Mouse (Mus musculus) lung, embryonic 14.5 days (tissue): ENCODE data around the gene Cyp27a1. TPM values are rescaled to one million over a fixed set of nuclear protein-coding genes. Genes with fewer than 3 reads are reported as not detected.

ENCODE experiments used
- ATAC-seq: fragments of 200-750 bp; cut with Nextera tagmentation; 2 replicates; pipeline ENCODE4 v1.8.0; 2017; ENCODE audit warnings: mild to moderate bottlenecking, moderate TSS enrichment, moderate library complexity; ENCODE audit not compliant: insufficient read depth
- DNase-seq: peaks from one replicate; pipeline ENCODE4 v3.0.0-alpha.2; 2015
- H3K27ac ChIP-seq: fragments of 300-500 bp; sonication (generic); 2 replicates; pipeline ENCODE4 v1.5.1; 2014; ENCODE audit warnings: low read depth, mild to moderate bottlenecking, moderate library complexity
- H3K27me3 ChIP-seq: fragments of 300-500 bp; sonication (generic); 2 replicates; pipeline ENCODE4 v1.6.1; 2014; ENCODE audit warnings: low read length, control low read depth; ENCODE audit not compliant: insufficient read depth
- H3K36me3 ChIP-seq: fragments of 300-500 bp; sonication (generic); 2 replicates; pipeline ENCODE4 v1.6.1; 2014; ENCODE audit warnings: control low read depth; ENCODE audit not compliant: insufficient read depth
- H3K4me1 ChIP-seq: fragments of 300-500 bp; sonication (generic); 2 replicates; pipeline ENCODE4 v1.6.1; 2014; ENCODE audit warnings: antibody characterized with exemption, control low read depth; ENCODE audit not compliant: insufficient read depth
- H3K4me2 ChIP-seq: fragments of 300-500 bp; sonication (generic); 2 replicates; pipeline ENCODE4 v1.6.1; 2014; ENCODE audit warnings: mild to moderate bottlenecking
- H3K4me3 ChIP-seq: fragments of 300-500 bp; sonication (generic); 2 replicates; pipeline ENCODE4 v1.5.1; 2014; ENCODE audit warnings: low read depth, low read length
- H3K9ac ChIP-seq: fragments of 300-500 bp; sonication (generic); 2 replicates; pipeline ENCODE4 v1.6.1; 2014
- H3K9me3 ChIP-seq: fragments of 300-500 bp; sonication (generic); 2 replicates; pipeline ENCODE4 v1.6.1; 2016; ENCODE audit warnings: low read depth, low read length, control low read depth
- CTCF ChIP-seq: IDR thresholded peaks from 2 replicates; pipeline ENCODE4 v1.5.1; 2016; ENCODE audit warnings: antibody characterized with exemption, low read depth
- WGBS: fragments of 180-500 bp; shearing (Covaris S2); extraction: QIAGEN DNeasy Blood & Tissue Kit; methylation state at CpG from one replicate; pipeline ENCODE4 v1.1.7; 2014; 5-methylcytosine and 5-hydroxymethylcytosine counted together
- polyA plus RNA-seq: library from polyadenylated mRNA; unstranded; fragments of >200 nt; fragmentation: Nextera tagmentation; extraction: Ambion mirVana; gene quantifications from 2 replicates; pipeline ENCODE4 v1.2.1, GENCODE M21; 2014

Cyp27a1 gene
- polyA plus RNA-seq, 1 experiment from 2014 or later, result 1.9 TPM

DNA sequence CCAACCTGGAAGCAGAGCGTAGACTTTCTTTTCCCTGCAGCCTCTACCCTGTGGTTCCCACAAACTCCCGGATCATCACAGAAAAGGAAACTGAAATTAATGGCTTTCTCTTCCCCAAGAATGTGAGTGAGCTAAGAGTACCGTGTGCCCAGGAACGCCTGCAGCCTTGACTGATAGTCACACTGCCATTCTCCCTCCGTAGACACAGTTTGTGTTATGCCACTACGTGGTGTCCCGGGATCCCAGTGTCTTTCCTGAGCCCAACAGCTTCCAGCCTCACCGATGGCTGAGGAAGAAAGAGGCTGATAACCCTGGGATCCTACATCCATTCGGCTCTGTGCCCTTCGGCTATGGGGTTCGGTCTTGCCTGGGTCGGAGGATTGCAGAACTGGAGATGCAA lies 23.6 kb downstream of the Cyp27a1 start:
- no peaks in the 10 kb centered on the region for H3K9me3 ChIP-seq
- DNase-seq (no peak), ATAC-seq (no peak)
- H3K9ac ChIP-seq, result no peak overlapping the region
- no peak overlapping the region for H3K27ac ChIP-seq
- H3K36me3 ChIP-seq, result no peaks in the 10 kb centered on the region
- no peaks in the 10 kb centered on the region for H3K4me1 ChIP-seq
- 76% methylated on average over 12 of the region's 12 CpGs for WGBS
- no peak overlapping the region for H3K4me2 ChIP-seq
- no peak for TF ChIP-seq CTCF
- no peak overlapping the region for H3K4me3 ChIP-seq
- no peaks in the 10 kb centered on the region for H3K27me3 ChIP-seq

DNA sequence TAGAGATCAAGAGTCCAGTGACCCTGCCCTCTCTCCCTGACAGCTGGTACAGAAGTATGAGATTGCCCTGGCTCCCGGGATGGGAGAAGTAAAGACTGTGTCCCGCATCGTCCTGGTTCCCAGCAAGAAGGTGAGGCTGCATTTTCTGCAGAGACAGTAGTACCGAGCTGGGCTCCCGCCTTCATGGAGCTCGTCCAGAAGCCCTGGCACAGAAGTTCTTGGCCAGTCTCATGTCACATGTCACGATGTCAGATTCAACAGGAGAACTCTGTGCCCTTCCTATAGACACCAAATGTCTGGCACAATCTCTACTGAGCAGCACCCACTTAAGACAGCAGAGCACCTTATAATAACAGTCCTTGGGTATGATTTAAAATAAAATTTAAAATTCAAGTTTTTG lies 24.1 kb downstream of the Cyp27a1 start:
- Histone ChIP-seq H3K4me3 (no peak overlapping the region), H3K4me1 (no peaks in the 10 kb centered on the region), H3K9me3 (no peaks in the 10 kb centered on the region), H3K4me2 (no peak overlapping the region), H3K9ac (no peak overlapping the region), H3K27me3 (no peaks in the 10 kb centered on the region), H3K36me3 (no peaks in the 10 kb centered on the region), H3K27ac (no peak overlapping the region)
- 84% methylated on average over 7 of the region's 7 CpGs for WGBS
- TF ChIP-seq CTCF, result no peak
- DNase-seq (no peak), ATAC-seq (no peak)

DNA sequence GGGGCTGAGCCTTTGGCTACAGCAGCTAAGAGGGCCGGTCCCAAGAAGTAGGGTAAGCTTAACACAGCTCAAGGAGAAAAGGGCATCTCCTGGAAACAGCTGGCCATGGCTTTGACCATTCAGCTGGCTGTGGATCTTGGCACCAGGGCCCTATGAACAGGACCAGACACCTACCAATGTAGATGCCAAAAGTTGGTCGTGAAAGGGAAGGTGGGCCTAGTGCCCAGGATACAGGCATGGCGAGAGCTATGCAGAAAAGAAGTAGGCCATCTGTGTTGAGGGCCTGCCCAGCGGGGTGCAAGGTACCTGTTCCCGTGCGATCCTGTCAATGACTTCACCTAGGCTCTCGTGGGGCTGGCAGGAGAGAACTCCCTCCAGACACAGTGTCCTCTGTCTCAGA lies 27.5 kb downstream of the Cyp27a1 start:
- ATAC-seq (no peak), DNase-seq (no peak)
- H3K9me3 ChIP-seq, result no peaks in the 10 kb centered on the region
- no peaks in the 10 kb centered on the region for H3K36me3 ChIP-seq
- no peak overlapping the region for H3K27ac ChIP-seq
- no peak for TF ChIP-seq CTCF
- H3K4me2 ChIP-seq, result no peak overlapping the region
- 70% methylated on average over 7 of the region's 7 CpGs for WGBS
- H3K9ac ChIP-seq, result no peak overlapping the region
- no peak overlapping the region for H3K4me3 ChIP-seq
- no peaks in the 10 kb centered on the region for H3K4me1 ChIP-seq
- H3K27me3 ChIP-seq, result no peaks in the 10 kb centered on the region

DNA sequence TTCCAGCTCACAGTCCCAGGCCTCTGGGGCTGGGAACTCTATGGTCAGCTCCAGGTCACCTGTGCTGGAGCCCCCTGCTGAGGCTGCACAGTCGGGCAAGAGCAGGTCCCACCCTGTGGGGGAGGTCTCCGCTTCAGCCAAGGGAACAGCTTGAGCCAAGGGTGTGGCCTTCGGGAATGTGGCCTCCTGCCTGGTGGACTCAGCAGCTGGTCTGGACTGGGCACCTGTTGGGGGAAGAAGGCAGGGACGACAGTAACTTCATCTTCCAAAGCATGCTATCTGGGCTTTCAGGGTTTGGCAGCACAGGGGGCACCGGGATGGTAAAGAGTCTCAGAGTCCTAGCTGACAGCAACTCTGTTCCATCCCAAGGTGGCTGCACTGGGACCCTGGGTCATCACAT lies 34.0 kb downstream of the Cyp27a1 start:
- WGBS, result 68% methylated on average over 5 of the region's 5 CpGs
- H3K4me1 ChIP-seq, result no peaks in the 10 kb centered on the region
- no peak overlapping the region for H3K4me2 ChIP-seq
- no peaks in the 10 kb centered on the region for H3K9me3 ChIP-seq
- DNase-seq, result no peak
- no peak overlapping the region for H3K9ac ChIP-seq
- H3K4me3 ChIP-seq, result no peak overlapping the region
- no peak for TF ChIP-seq CTCF
- no peak overlapping the region for H3K27ac ChIP-seq
- ATAC-seq, result no peak
- H3K36me3 ChIP-seq, result no peaks in the 10 kb centered on the region
- H3K27me3 ChIP-seq, result peaks cover 12% of the 10 kb centered on the region; the same call in 1 of the 2 replicates

DNA sequence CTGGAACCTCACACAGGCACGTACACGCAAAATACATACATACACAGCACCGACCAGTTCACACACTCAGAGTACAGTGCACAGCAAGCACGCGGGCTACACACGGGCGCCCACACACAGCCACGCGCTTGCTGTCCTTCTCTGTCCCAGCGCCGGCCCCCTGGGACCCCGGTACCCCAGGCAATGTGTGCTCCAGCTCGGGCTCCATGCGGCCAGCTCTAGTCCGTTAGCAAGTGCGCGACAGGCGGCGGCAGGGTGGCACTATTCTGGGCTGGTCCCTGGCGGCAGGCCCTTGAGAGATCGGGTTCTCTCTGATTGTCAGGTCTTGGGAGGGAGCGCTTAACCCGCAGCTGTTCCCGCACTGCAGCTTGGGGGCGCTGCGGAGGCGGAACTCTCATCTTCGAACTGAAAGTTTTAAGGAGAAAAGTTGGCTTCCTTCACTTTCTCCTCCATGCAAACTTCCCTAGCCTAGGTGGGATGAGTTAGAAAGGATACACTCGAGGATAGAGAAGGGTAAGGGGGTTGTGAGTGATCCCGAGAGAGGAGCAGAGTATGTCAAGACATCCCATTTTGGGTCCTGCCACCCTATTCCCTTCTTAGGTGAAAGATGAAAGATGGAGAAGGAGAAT lies 35.4 kb downstream of the Cyp27a1 start, which contains the start of gene Prkag3:
TSS of gene Prkag3 (minus strand) at position 579 of the 629 bp plus-strand sequence.
- Histone ChIP-seq H3K36me3 (no peaks in the 10 kb centered on the region), H3K27ac (no peak within 1 kb of the TSS), H3K4me2 (peak within 1 kb of the TSS; percentile 54), H3K27me3 (peaks cover 12% of the 10 kb centered on the region; the same call in 1 of the 2 replicates), H3K4me1 (no peaks in the 10 kb centered on the region), H3K9ac (peak within 1 kb of the TSS; percentile 24; the same call in 1 of the 2 replicates), H3K9me3 (no peaks in the 10 kb centered on the region), H3K4me3 (peak within 1 kb of the TSS; percentile 5; the same call in 1 of the 2 replicates)
- WGBS, result 8% methylated on average over 30 of the region's 30 CpGs
- peak; percentile 76 for DNase-seq
- TF ChIP-seq CTCF, result peak; percentile 64
- peak; percentile 77 for ATAC-seq

GRCm38 (mm10) chr1:74749301-74749700 lies 35.9 kb downstream of the Cyp27a1 start:
- peaks cover 12% of the 10 kb centered on the region; the same call in 1 of the 2 replicates for H3K27me3 ChIP-seq
- no peak overlapping the region for H3K4me3 ChIP-seq
- ATAC-seq, result peak; percentile 87; the same call in 1 of the 2 replicates
- H3K9me3 ChIP-seq, result no peaks in the 10 kb centered on the region
- no peak overlapping the region for H3K27ac ChIP-seq
- H3K4me1 ChIP-seq, result no peaks in the 10 kb centered on the region
- H3K36me3 ChIP-seq, result no peaks in the 10 kb centered on the region
- no peak for TF ChIP-seq CTCF
- peak; percentile 69 for DNase-seq
- H3K9ac ChIP-seq, result no peak overlapping the region
- 47% methylated on average over 7 of the region's 7 CpGs for WGBS
- peak overlapping the region; percentile 54 for H3K4me2 ChIP-seq

DNA sequence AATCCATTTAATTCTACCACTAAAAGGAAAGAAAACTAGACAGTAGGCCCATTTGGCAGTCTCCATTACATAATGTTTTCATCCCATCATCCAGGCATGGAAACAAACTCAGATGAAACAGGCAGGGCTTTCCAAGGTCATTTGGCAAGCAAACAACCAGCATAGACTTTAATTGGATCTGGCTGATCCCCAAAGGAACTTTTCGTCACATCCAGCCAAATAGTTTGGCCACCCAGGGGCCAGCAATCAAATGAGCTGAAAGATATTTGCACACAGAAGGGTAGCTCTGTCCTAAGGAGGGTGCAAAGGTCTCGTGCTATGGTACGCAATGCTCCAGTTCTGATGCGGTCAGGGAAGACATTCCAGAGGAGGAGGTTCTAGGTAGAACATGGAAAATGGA lies 37.3 kb downstream of the Cyp27a1 start:
- 67% methylated on average over 4 of the region's 4 CpGs for WGBS
- H3K4me1 ChIP-seq, result no peaks in the 10 kb centered on the region

More for the DNA sequence above, 37.3 kb downstream of the Cyp27a1 start:
- Histone ChIP-seq H3K4me3 (no peak overlapping the region), H3K36me3 (no peaks in the 10 kb centered on the region), H3K9ac (no peak overlapping the region), H3K27ac (no peak overlapping the region), H3K9me3 (no peaks in the 10 kb centered on the region), H3K4me2 (no peak overlapping the region), H3K27me3 (peaks cover 12% of the 10 kb centered on the region; the same call in 1 of the 2 replicates)
- TF ChIP-seq CTCF, result no peak
- ATAC-seq (no peak), DNase-seq (no peak)
